Mouse (Mus musculus) megakaryocyte, embryonic 14.5 days (primary cell): Measurements from ENCODE around the gene Krt5.

Experiments
- FLI1 ChIP-seq: IDR thresholded peaks from 2 replicates; pipeline ENCODE4 v1.6.1; 2012; ENCODE audit warnings: low read length, inconsistent platforms, mixed read lengths
- GATA1 ChIP-seq: IDR thresholded peaks from 3 replicates; pipeline ENCODE4 v1.6.1; 2012; ENCODE audit warnings: mixed read lengths, low read length, inconsistent platforms, borderline replicate concordance

- TF ChIP-seq GATA1 (no peak), FLI1 (no peak)
Measured at GRCm38 (mm10) chr15:101708683-101709082, 4.0 kb downstream of the Krt5 start.
